8 mouse cellular contexts compared by ENCODE assay signal in genomic region chr4:132921488-132921887, GRCm38 (mm10). TPM values are rescaled to one million over a fixed set of nuclear protein-coding genes. Genes with fewer than 3 reads are reported as not detected.
DNase-seq lines count a peak whose midpoint lies in the region; ATAC-seq and TF ChIP-seq lines count a peak whose summit lies in the region.

No protein-coding gene starts in this region.

- H3K27ac ChIP-seq in heart, embryonic 11.5 days (ENCODE audit: low read depth, low read length): no peak overlapping the region; the same call in 1 of the 2 replicates
- H3K27ac ChIP-seq in forebrain, embryonic 12.5 days: peak overlapping the region; percentile 86; the same call in 1 of the 2 replicates
- peak overlapping the region; percentile 91 for H3K27ac ChIP-seq in liver, embryonic 14.5 days

- no peak for TF ChIP-seq EP300 in liver, embryonic 14.5 days (IDR thresholded peaks at IDR 0.05; ENCODE audit: low read depth)

- H3K4me3 ChIP-seq in heart, embryonic 11.5 days (ENCODE audit: low read depth, low read length): peak overlapping the region; percentile 98
- H3K4me3 ChIP-seq in E14TG2a.4 (replicated peaks; ENCODE audit: low read length): peak overlapping the region; percentile 99
- H3K4me3 ChIP-seq in forebrain, embryonic 12.5 days (replicated peaks): peak overlapping the region; percentile 89
- H3K4me3 ChIP-seq in liver, embryonic 14.5 days (ENCODE audit: insufficient read depth in 1 of 2, low read depth in 2 of 2, low read length in 2 of 2): peak overlapping the region; percentile 76 to 83

- 29% methylated on average over 12 of the region's 12 CpGs for WGBS in heart, embryonic 11.5 days (ENCODE audit: insufficient replicate concordance)
- WGBS in forebrain, embryonic 12.5 days: 43% methylated on average over 12 of the region's 12 CpGs
- WGBS in liver, embryonic 14.5 days (ENCODE audit: insufficient replicate concordance): 30% methylated on average over 12 of the region's 12 CpGs

- intact Hi-C loops in heart, postnatal 25 days (cut with DNase I): loop anchor here (5.0 kb wide), 1 partner anchor 39 kb away; the partner anchor contains the start of gene Stx12
- intact Hi-C loops in gastrocnemius, postnatal 14 days (cut with DNase I; ENCODE audit: low total_unique reads): loop anchor here (5.0 kb wide), 1 partner anchor 84 kb away; no protein-coding TSS in a partner anchor

- H3K4me2 ChIP-seq in heart, embryonic 11.5 days: peak overlapping the region; percentile 82
- peak overlapping the region; percentile 79 for H3K4me2 ChIP-seq in forebrain, embryonic 12.5 days
- peak overlapping the region; percentile 68 for H3K4me2 ChIP-seq in liver, embryonic 14.5 days (ENCODE audit: low read depth)

- ATAC-seq in heart, embryonic 11.5 days (replicated peaks; ENCODE audit: insufficient number of reproducible peaks, low FRiP score, low TSS enrichment): no peak
- ATAC-seq in forebrain, embryonic 12.5 days (ENCODE audit: low FRiP score): no peak
- ATAC-seq in liver, embryonic 14.5 days (ENCODE audit: insufficient read depth): no peak
- no peak for ATAC-seq in megakaryocyte progenitor cell, adult 5-6 weeks (replicated peaks; ENCODE audit: poor library complexity)

- H3K9ac ChIP-seq in heart, embryonic 11.5 days (ENCODE audit: low read depth, low read length): peak overlapping the region; percentile 88
- H3K9ac ChIP-seq in forebrain, embryonic 12.5 days: peak overlapping the region; percentile 89
- H3K9ac ChIP-seq in liver, embryonic 14.5 days (replicated peaks): peak overlapping the region; percentile 89

- no peaks in the 10 kb centered on the region for H3K9me3 ChIP-seq in heart, embryonic 11.5 days (replicated peaks; ENCODE audit: control insufficient read depth, low read length)
- no peaks in the 10 kb centered on the region for H3K9me3 ChIP-seq in E14TG2a.4 (ENCODE audit: low read length)
- no peaks in the 10 kb centered on the region for H3K9me3 ChIP-seq in forebrain, embryonic 12.5 days
- no peaks in the 10 kb centered on the region for H3K9me3 ChIP-seq in liver, embryonic 14.5 days (ENCODE audit: control insufficient read depth, low read length)

- H3K4me1 ChIP-seq in heart, embryonic 11.5 days (ENCODE audit: control insufficient read depth, insufficient read depth, low read length): peaks cover 5% of the 10 kb centered on the region; the same call in 1 of the 2 replicates
- peaks cover 68% of the 10 kb centered on the region for H3K4me1 ChIP-seq in E14TG2a.4 (replicated peaks; ENCODE audit: low read depth, low read length)
- H3K4me1 ChIP-seq in forebrain, embryonic 12.5 days: peaks cover 21% of the 10 kb centered on the region
- H3K4me1 ChIP-seq in liver, embryonic 14.5 days (replicated peaks; ENCODE audit: control insufficient read depth in 2 of 2, insufficient read depth in 2 of 2, low read length in 1 of 2): peaks cover 14 to 19% of the 10 kb centered on the region in 2 experiments

- H3K36me3 ChIP-seq in heart, embryonic 11.5 days (ENCODE audit: control insufficient read depth, insufficient read depth, low read length): peaks cover 7% of the 10 kb centered on the region
- peaks cover 26% of the 10 kb centered on the region for H3K36me3 ChIP-seq in E14TG2a.4 (ENCODE audit: insufficient read depth, low read length)
- H3K36me3 ChIP-seq in forebrain, embryonic 12.5 days (replicated peaks): peaks cover 21% of the 10 kb centered on the region; the same call in 1 of the 2 replicates
- H3K36me3 ChIP-seq in liver, embryonic 14.5 days (replicated peaks; ENCODE audit: control insufficient read depth, insufficient read depth, low read depth): peaks cover 4% of the 10 kb centered on the region; the same call in 1 of the 2 replicates

- H3K27me3 ChIP-seq in heart, embryonic 11.5 days (ENCODE audit: control insufficient read depth, insufficient read depth, low read length): no peaks in the 10 kb centered on the region
- no peaks in the 10 kb centered on the region for H3K27me3 ChIP-seq in E14TG2a.4 (ENCODE audit: insufficient read depth, low read length)
- no peaks in the 10 kb centered on the region for H3K27me3 ChIP-seq in forebrain, embryonic 12.5 days
- no peaks in the 10 kb centered on the region for H3K27me3 ChIP-seq in liver, embryonic 14.5 days (ENCODE audit: control insufficient read depth, insufficient read depth, low read length)

- DNase-seq in heart, postnatal 25 days (ENCODE audit: low spot score): no peak
- no peak for DNase-seq in liver, embryonic 14.5 days (ENCODE audit: low read depth in 3 of 3, low spot score in 3 of 3)
- no peak for DNase-seq in adrenal gland, postnatal 25 days
- no peak for DNase-seq in gastrocnemius, postnatal 14 days

- no peak for TF ChIP-seq CTCF in E14TG2a.4 (conservative IDR thresholded peaks at IDR 0.05; ENCODE audit: low read length)
- TF ChIP-seq CTCF in liver, embryonic 14.5 days (IDR thresholded peaks at IDR 0.05; ENCODE audit: low read depth): no peak

RNA-seq across cellular contexts. Expression of gene Fam76a, which starts 0.9 kb away (rescaled TPM):
- polyA plus RNA-seq in heart, embryonic 11.5 days (2014; fragmentation: Nextera tagmentation; extraction: Ambion mirVana): 31.2 and 33.4 TPM in 2 replicates
- 10 to 100 TPM; 32.0 to 42.2 TPM for total RNA-seq in heart, postnatal 25 days (2021)
- polyA plus RNA-seq in forebrain, embryonic 12.5 days (2016; fragmentation: Nextera tagmentation; extraction: Ambion mirVana): 30.3 and 31.3 TPM in 2 replicates
- polyA plus RNA-seq in liver, embryonic 14.5 days (2012; rRNA removed): 4.4 and 7.4 TPM in 2 replicates
- 24.8 and 26.5 TPM in 2 replicates for polyA plus RNA-seq in liver, embryonic 14.5 days (2014; fragmentation: Nextera tagmentation; extraction: Ambion mirVana)
- 35.3 and 36.6 TPM in 2 replicates for total RNA-seq in adrenal gland, postnatal 25 days (2021)
- 17.9 and 18.0 TPM in 2 replicates for total RNA-seq in megakaryocyte progenitor cell, adult 5-6 weeks (2015)
- 31.5 and 42.0 TPM in 2 replicates for total RNA-seq in megakaryocyte progenitor cell, adult 5-6 weeks (2017)
- total RNA-seq in gastrocnemius, postnatal 14 days (2021): 10 to 100 TPM; 21.2 to 27.4 TPM

RNA-seq across cellular contexts. Expression of gene Stx12, which starts 37.2 kb away (rescaled TPM):
- 66.8 and 67.5 TPM in 2 replicates for polyA plus RNA-seq in heart, embryonic 11.5 days (2014; fragmentation: Nextera tagmentation; extraction: Ambion mirVana)
- total RNA-seq in heart, postnatal 25 days (2021): 10 to 100 TPM; 31.5 to 35.0 TPM
- polyA plus RNA-seq in forebrain, embryonic 12.5 days (2016; fragmentation: Nextera tagmentation; extraction: Ambion mirVana): 93.7 and 94.7 TPM in 2 replicates
- polyA plus RNA-seq in liver, embryonic 14.5 days (2012; rRNA removed): 10.0 and 12.9 TPM in 2 replicates
- polyA plus RNA-seq in liver, embryonic 14.5 days (2014; fragmentation: Nextera tagmentation; extraction: Ambion mirVana): 16.7 and 16.9 TPM in 2 replicates
- total RNA-seq in adrenal gland, postnatal 25 days (2021): 56.4 and 57.6 TPM in 2 replicates
- 34.4 and 36.5 TPM in 2 replicates for total RNA-seq in megakaryocyte progenitor cell, adult 5-6 weeks (2015)
- 31.3 and 33.1 TPM in 2 replicates for total RNA-seq in megakaryocyte progenitor cell, adult 5-6 weeks (2017)
- 10 to 100 TPM; 23.3 to 24.3 TPM for total RNA-seq in gastrocnemius, postnatal 14 days (2021)

RNA-seq across cellular contexts. Expression of gene Fgr, which starts 52.4 kb away (rescaled TPM):
- 0.40 and 0.63 TPM in 2 replicates for polyA plus RNA-seq in heart, embryonic 11.5 days (2014; fragmentation: Nextera tagmentation; extraction: Ambion mirVana)
- total RNA-seq in heart, postnatal 25 days (2021): under 1 TPM; 0.26 to 0.39 TPM
- 0.12 and 0.20 TPM in 2 replicates for polyA plus RNA-seq in forebrain, embryonic 12.5 days (2016; fragmentation: Nextera tagmentation; extraction: Ambion mirVana)
- 0.79 and 1.0 TPM in 2 replicates for polyA plus RNA-seq in liver, embryonic 14.5 days (2012; rRNA removed)
- 0.57 and 0.75 TPM in 2 replicates for polyA plus RNA-seq in liver, embryonic 14.5 days (2014; fragmentation: Nextera tagmentation; extraction: Ambion mirVana)
- 0.33 TPM in 1 of 2 replicates, not detected in the other for total RNA-seq in adrenal gland, postnatal 25 days (2021)
- total RNA-seq in megakaryocyte progenitor cell, adult 5-6 weeks (2015): 3.2 and 3.4 TPM in 2 replicates
- total RNA-seq in megakaryocyte progenitor cell, adult 5-6 weeks (2017): 2.5 and 3.0 TPM in 2 replicates
- under 1 TPM; 0.10 to 0.16 TPM for total RNA-seq in gastrocnemius, postnatal 14 days (2021)
